Mouse (Mus musculus) forebrain, embryonic 14.5 days (tissue): ENCODE data around the gene Tprkb. TPM values are rescaled to one million over a fixed set of nuclear protein-coding genes. Genes with fewer than 3 reads are reported as not detected.
"Not testable (repeated sequence)": the region's sequence is repeated elsewhere in the genome, so short reads cannot be mapped to it uniquely, and the experiment has no call there.

Experiments
- ATAC-seq: fragments of 200-750 bp; cut with Nextera tagmentation; 2 replicates; pipeline ENCODE4 v1.8.0; 2017; ENCODE audit warnings: mild to moderate bottlenecking, moderate library complexity
- DNase-seq: peaks from one replicate; pipeline ENCODE4 v3.0.0-alpha.2; 2015; ENCODE audit warnings: low spot score
- H3K27ac ChIP-seq: fragments of 300-500 bp; sonication (generic); 2 replicates; pipeline ENCODE4 v1.5.1; 2014; ENCODE audit warnings: low read depth, mild to moderate bottlenecking, control low read depth, low read length, moderate library complexity
- H3K27me3 ChIP-seq: fragments of 300-500 bp; sonication (generic); replicated peaks from 2 replicates; pipeline ENCODE4 v1.6.1; 2014; ENCODE audit warnings: low read length, control low read depth, mixed read lengths; ENCODE audit not compliant: control insufficient read depth, insufficient read depth
- H3K36me3 ChIP-seq: fragments of 300-500 bp; sonication (generic); 2 replicates; pipeline ENCODE4 v1.6.1; 2014; ENCODE audit warnings: low read length, control low read depth; ENCODE audit not compliant: control insufficient read depth, insufficient read depth
- H3K4me1 ChIP-seq: fragments of 300-500 bp; sonication (generic); 2 replicates; pipeline ENCODE4 v1.6.1; 2014; ENCODE audit warnings: antibody characterized with exemption, low read length, control low read depth; ENCODE audit not compliant: control insufficient read depth, insufficient read depth
- H3K4me2 ChIP-seq: fragments of 300-500 bp; sonication (generic); 2 replicates; pipeline ENCODE4 v1.6.1; 2014; ENCODE audit warnings: mild to moderate bottlenecking, control low read depth, low read length
- H3K4me3 ChIP-seq: fragments of 300-500 bp; sonication (generic); 2 replicates; pipeline ENCODE4 v1.5.1; 2014; ENCODE audit warnings: low read depth, low read length, control low read depth
- H3K9ac ChIP-seq: fragments of 300-500 bp; sonication (generic); 2 replicates; pipeline ENCODE4 v1.6.1; 2014; ENCODE audit warnings: mild to moderate bottlenecking, low read length, control low read depth, moderate library complexity
- H3K9me3 ChIP-seq: fragments of 300-500 bp; sonication (generic); replicated peaks from 2 replicates; pipeline ENCODE4 v1.6.1; 2016; ENCODE audit warnings: low read length, control low read depth, mixed read lengths; ENCODE audit not compliant: control insufficient read depth
- WGBS: fragments of 180-500 bp; shearing (Covaris S2); extraction: QIAGEN DNeasy Blood & Tissue Kit; methylation state at CpG from one replicate; pipeline ENCODE4 v1.1.7; 2014; 5-methylcytosine and 5-hydroxymethylcytosine counted together
- polyA plus RNA-seq: library from polyadenylated mRNA; unstranded; fragments of >200 nt; fragmentation: Nextera tagmentation; extraction: Ambion mirVana; gene quantifications from 2 replicates; pipeline ENCODE4 v1.2.1, GENCODE M21; 2014

The Tprkb gene
- polyA plus RNA-seq, 1 experiment from 2014 or later, result 34.6 TPM

- Histone ChIP-seq H3K4me1 (no peaks in the 10 kb centered on the region), H3K27ac (no peak overlapping the region), H3K9me3 (no peaks in the 10 kb centered on the region), H3K4me3 (no peak overlapping the region), H3K4me2 (no peak overlapping the region), H3K27me3 (no peaks in the 10 kb centered on the region), H3K9ac (no peak overlapping the region), H3K36me3 (no peaks in the 10 kb centered on the region)
- no peak for DNase-seq
- ATAC-seq, result no peak
- 91% methylated on average over 1 of the region's 1 CpGs for WGBS
Observed at GRCm38 (mm10) chr6:85975761-85976160, 64.1 kb downstream of the Tprkb start.

DNA sequence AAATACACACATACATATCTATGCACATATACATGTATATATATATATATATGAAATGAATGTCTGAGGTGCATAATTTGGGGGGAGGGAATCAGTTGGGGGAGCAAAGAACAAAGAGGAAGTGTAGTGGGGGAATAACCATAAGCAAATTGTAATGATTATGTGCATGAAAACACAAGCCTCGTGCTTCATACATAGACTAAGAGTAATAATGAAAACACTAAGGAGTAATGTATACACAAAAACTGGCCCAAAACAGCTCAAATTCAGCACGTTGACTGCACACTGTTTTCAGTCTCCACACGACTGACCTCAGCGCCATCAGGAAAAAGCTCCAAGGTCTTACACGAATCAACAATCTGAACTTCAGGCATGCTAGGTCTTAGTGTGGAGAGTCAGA is 64.6 kb downstream of the Tprkb start:
- WGBS, result 89% methylated on average over 5 of the region's 5 CpGs
- Histone ChIP-seq H3K9me3 (no peaks in the 10 kb centered on the region), H3K4me1 (no peaks in the 10 kb centered on the region), H3K27me3 (no peaks in the 10 kb centered on the region), H3K4me2 (no peak overlapping the region), H3K4me3 (no peak overlapping the region), H3K36me3 (no peaks in the 10 kb centered on the region), H3K27ac (no peak overlapping the region), H3K9ac (no peak overlapping the region)
- ATAC-seq (no peak), DNase-seq (no peak)

- not testable (repeated sequence) for H3K36me3 ChIP-seq, H3K27ac ChIP-seq, ATAC-seq, DNase-seq, H3K27me3 ChIP-seq, H3K4me1 ChIP-seq, H3K4me3 ChIP-seq, H3K9ac ChIP-seq, H3K4me2 ChIP-seq, H3K9me3 ChIP-seq
- WGBS, result 72% methylated on average over 4 of the region's 4 CpGs
Observed at GRCm38 (mm10) chr6:85978736-85979135, 67.1 kb downstream of the Tprkb start.

Other genes starting within 250 kb of the Tprkb start
- not detected in 2 replicates for gene Nat8f7, start 198.7 kb upstream of the Tprkb start, polyA plus RNA-seq
- not detected in 2 replicates for gene Nat8f3, start 146.1 kb upstream of the Tprkb start, polyA plus RNA-seq
- gene Nat8f6, start 90.9 kb upstream of the Tprkb start, polyA plus RNA-seq, result not detected in 2 replicates
- gene Nat8f5, start 90.9 kb upstream of the Tprkb start, polyA plus RNA-seq, result not detected in 2 replicates
- 0.20 TPM in 1 of 2 replicates, not detected in the other for gene Nat8, start 79.8 kb upstream of the Tprkb start, polyA plus RNA-seq
- not detected in 2 replicates for gene Nat8f2, start 42.7 kb upstream of the Tprkb start, polyA plus RNA-seq
- 6.9 and 8.0 TPM in 2 replicates for gene Nat8f4, start 7.0 kb upstream of the Tprkb start, polyA plus RNA-seq
- 13.0 and 13.3 TPM in 2 replicates for gene Nat8f1, start 3.8 kb downstream of the Tprkb start, polyA plus RNA-seq
- gene Dusp11, start 49.8 kb downstream of the Tprkb start, polyA plus RNA-seq, result 35.2 and 44.3 TPM in 2 replicates
- gene Figla, start 104.3 kb downstream of the Tprkb start, polyA plus RNA-seq, result not detected in 2 replicates
- 108 and 134 TPM in 2 replicates for gene Add2, start 116.8 kb downstream of the Tprkb start, polyA plus RNA-seq